Mouse (Mus musculus) T-cell, adult 2 months (primary cell): ENCODE data around the gene Pgm2.

Experiments
- DNase-seq: peaks from one replicate; pipeline ENCODE4 v3.0.0; 2022; ENCODE audit warnings: low spot score

Gene Pgm2

GRCm38 (mm10) chr5:64144315-64144714 is 51.6 kb downstream of the Pgm2 start:
- DNase-seq = no peak

- DNase-seq = no peak
Observed at GRCm38 (mm10) chr5:64146384-64147005, 53.7 kb downstream of the Pgm2 start.

- peak; percentile 72 for DNase-seq
Observed at GRCm38 (mm10) chr5:64149184-64150127, 56.7 kb downstream of the Pgm2 start.

- no peak for DNase-seq
Observed at GRCm38 (mm10) chr5:64153319-64153718, 60.6 kb downstream of the Pgm2 start.

GRCm38 (mm10) chr5:64155861-64156550 is 63.3 kb downstream of the Pgm2 start, which contains the start of gene Tbc1d1:
Tbc1d1 (plus strand) TSS chr5:64156305.
- peak; percentile 30 for DNase-seq

GRCm38 (mm10) chr5:64156579-64156978 is 63.8 kb downstream of the Pgm2 start:
- no peak for DNase-seq

GRCm38 (mm10) chr5:64157926-64158325 is 65.2 kb downstream of the Pgm2 start:
- DNase-seq = peak; percentile 66

- no peak for DNase-seq
Observed at GRCm38 (mm10) chr5:64158501-64158900, 65.8 kb downstream of the Pgm2 start.

- DNase-seq = peak; percentile 36
Observed at GRCm38 (mm10) chr5:64159065-64159780, 66.5 kb downstream of the Pgm2 start.

- DNase-seq = peak; percentile 72
Observed at GRCm38 (mm10) chr5:64159781-64160704, 67.3 kb downstream of the Pgm2 start.

GRCm38 (mm10) chr5:64160705-64161391 is 68.1 kb downstream of the Pgm2 start:
- peak; percentile 85 for DNase-seq

GRCm38 (mm10) chr5:64161917-64162316 is 69.2 kb downstream of the Pgm2 start:
- DNase-seq = no peak

- DNase-seq = no peak
Observed at GRCm38 (mm10) chr5:64162582-64162981, 69.8 kb downstream of the Pgm2 start.

- no peak for DNase-seq
Observed at GRCm38 (mm10) chr5:64164414-64164813, 71.7 kb downstream of the Pgm2 start.

GRCm38 (mm10) chr5:64165826-64166225 is 73.1 kb downstream of the Pgm2 start:
- no peak for DNase-seq

- DNase-seq = no peak
Observed at GRCm38 (mm10) chr5:64168990-64169540, 76.3 kb downstream of the Pgm2 start.

- no peak for DNase-seq
Observed at GRCm38 (mm10) chr5:64172884-64173283, 80.1 kb downstream of the Pgm2 start.

- DNase-seq = no peak
Observed at GRCm38 (mm10) chr5:64173302-64173701, 80.6 kb downstream of the Pgm2 start.

- DNase-seq = no peak
Observed at GRCm38 (mm10) chr5:64174429-64174935, 81.7 kb downstream of the Pgm2 start.
